In genomic region chr7:92827981-92828380, GRCm38 (mm10) we compare ENCODE assay signal across 10 mouse cellular contexts. TPM values are rescaled to one million over a fixed set of nuclear protein-coding genes. Genes with fewer than 3 reads are reported as not detected.
A peak's percentile ranks its signal among the peaks of the same experiment; 100 is the strongest.
DNase-seq lines count a peak whose midpoint lies in the region; ATAC-seq and TF ChIP-seq lines count a peak whose summit lies in the region.
"Had no signal": no experiment of that assay in that cellular context is flagged by ENCODE, and none has a peak within 500 bp of the region (broad histone marks: within the 10 kb centered on the region; RNA-seq: fewer than 3 reads in every experiment).

No protein-coding gene starts in this region.

- H3K36me3 ChIP-seq in embryonic facial prominence, embryonic 14.5 days (ENCODE audit: control insufficient read depth, insufficient read depth, low read length) = 0 out of 2 replicates have a peak, but pooled peaks cover 4% of the 10 kb centered on the region
- no peaks in the 10 kb centered on the region for H3K36me3 ChIP-seq in embryonic facial prominence, embryonic 10.5 days (replicated peaks)

- H3K4me3 ChIP-seq in embryonic facial prominence, embryonic 14.5 days (ENCODE audit: low read depth, low read length) = no peak overlapping the region
- no peak overlapping the region for H3K4me3 ChIP-seq in embryonic facial prominence, embryonic 10.5 days
- H3K4me3 ChIP-seq in left cerebral cortex, adult 2 months = no peak overlapping the region

- intact Hi-C loops in left cerebral cortex, adult 2 months (cut with DNase I) = loop anchor here (5.0 kb wide), 1 partner anchor 86 kb away; the partner anchor contains the start of gene Rab30
- intact Hi-C loops in left cerebral cortex, postnatal 36 days (cut with DNase I) = no loop called here

- WGBS in embryonic facial prominence, embryonic 14.5 days = 28% methylated on average over 3 of the region's 3 CpGs
- 43% methylated on average over 3 of the region's 3 CpGs for WGBS in embryonic facial prominence, embryonic 10.5 days

- H3K4me1 ChIP-seq in embryonic facial prominence, embryonic 14.5 days (ENCODE audit: control insufficient read depth, insufficient read depth, low read length) = peaks cover 1% of the 10 kb centered on the region; the same call in 1 of the 2 replicates
- H3K4me1 ChIP-seq in embryonic facial prominence, embryonic 10.5 days = no peaks in the 10 kb centered on the region

- peak; percentile 36 for TF ChIP-seq CTCF in left cerebral cortex, adult 2 months (IDR thresholded peaks at IDR 0.05)

- no peaks in the 10 kb centered on the region for H3K27me3 ChIP-seq in embryonic facial prominence, embryonic 14.5 days (replicated peaks; ENCODE audit: control insufficient read depth, insufficient read depth, low read length)
- H3K27me3 ChIP-seq in embryonic facial prominence, embryonic 10.5 days (replicated peaks; ENCODE audit: low read depth, poor library complexity, severe bottlenecking) = no peaks in the 10 kb centered on the region

- no peak for ATAC-seq in embryonic facial prominence, embryonic 14.5 days (ENCODE audit: low read depth)
- 0 out of 2 replicates have a peak, but pooled peaks have one; percentile 39 for ATAC-seq in neutrophil, adult 5-6 weeks (ENCODE audit: extremely low read depth, insufficient number of reproducible peaks, low FRiP score, poor library complexity, severe bottlenecking)
- ATAC-seq in monocyte, adult 5-6 weeks (replicated peaks; ENCODE audit: insufficient number of reproducible peaks, low FRiP score, low TSS enrichment, poor library complexity, severe bottlenecking) = no peak
- ATAC-seq: inflammation-experienced regulatory T-cells, adult 6 months had no signal

- DNase-seq in embryonic facial prominence, embryonic 14.5 days (ENCODE audit: low spot score) = peak; percentile 26
- no peak for DNase-seq in embryonic facial prominence, embryonic 10.5 days (ENCODE audit: low spot score)
- no peak for DNase-seq in left cerebral cortex, adult 2 months (ENCODE audit: extremely low spot score in 1 of 2, low spot score in 2 of 2)
- no peak for DNase-seq in left cerebral cortex, postnatal 36 days (ENCODE audit: low spot score in 2 of 2)
- DNase-seq in cerebellum, postnatal 10 days = peak; percentile 50 to 57
- no peak for DNase-seq in frontal cortex, postnatal 14 days (ENCODE audit: low spot score in 2 of 2)
- DNase-seq: adrenal gland, postnatal 14 days had no signal

- H3K9me3 ChIP-seq in embryonic facial prominence, embryonic 14.5 days (ENCODE audit: control insufficient read depth, low read length) = no peaks in the 10 kb centered on the region
- H3K9me3 ChIP-seq in embryonic facial prominence, embryonic 10.5 days = no peaks in the 10 kb centered on the region

- no peak overlapping the region for H3K9ac ChIP-seq in embryonic facial prominence, embryonic 14.5 days (ENCODE audit: low read depth, low read length)

- H3K4me2 ChIP-seq in embryonic facial prominence, embryonic 14.5 days (ENCODE audit: low read depth, low read length) = no peak overlapping the region

- H3K27ac ChIP-seq in embryonic facial prominence, embryonic 14.5 days (replicated peaks; ENCODE audit: low read depth, low read length) = no peak overlapping the region
- H3K27ac ChIP-seq in embryonic facial prominence, embryonic 10.5 days (replicated peaks) = no peak overlapping the region
- no peak overlapping the region for H3K27ac ChIP-seq in left cerebral cortex, adult 2 months

RNA-seq across cellular contexts. Expression of gene Ddias, which starts 46.1 kb away (rescaled TPM):
- 10.5 and 10.9 TPM in 2 replicates for polyA plus RNA-seq in embryonic facial prominence, embryonic 14.5 days (2014; fragmentation: Nextera tagmentation; extraction: Ambion mirVana)
- polyA plus RNA-seq in embryonic facial prominence, embryonic 10.5 days (2016; fragmentation: Nextera tagmentation; extraction: Ambion mirVana) = 23.5 and 24.7 TPM in 2 replicates
- total RNA-seq in left cerebral cortex, adult 2 months (2021) = under 1 TPM; 0.42 to 0.88 TPM
- total RNA-seq in left cerebral cortex, postnatal 36 days (2021) = under 1 TPM; 0.32 to 0.41 TPM
- total RNA-seq in neutrophil, adult 5-6 weeks (2017) = 2.3 and 3.9 TPM in 2 replicates
- 1.2 to 3.6 TPM (median 2.6 TPM) in 3 replicates for total RNA-seq in monocyte, adult 5-6 weeks (2017)

RNA-seq across cellular contexts. Expression of gene Prcp, which starts 46.3 kb away (rescaled TPM):
- 30.6 and 32.2 TPM in 2 replicates for polyA plus RNA-seq in embryonic facial prominence, embryonic 14.5 days (2014; fragmentation: Nextera tagmentation; extraction: Ambion mirVana)
- polyA plus RNA-seq in embryonic facial prominence, embryonic 10.5 days (2016; fragmentation: Nextera tagmentation; extraction: Ambion mirVana) = 19.5 and 20.3 TPM in 2 replicates
- 10 to 100 TPM in 1 of 2 experiments, 1 to 10 TPM in 1; 9.5 to 10.1 TPM for total RNA-seq in left cerebral cortex, adult 2 months (2021)
- 10 to 100 TPM; 10.4 to 12.7 TPM for total RNA-seq in left cerebral cortex, postnatal 36 days (2021)
- total RNA-seq in neutrophil, adult 5-6 weeks (2017) = 40.5 and 50.8 TPM in 2 replicates
- 48.1 to 63.6 TPM (median 48.4 TPM) in 3 replicates for total RNA-seq in monocyte, adult 5-6 weeks (2017)

Comparison
In these comparisons a context has a peak if more than half of its experiments do, and no peak if none do; other contexts are left out.
1. DNase-seq: peak in embryonic facial prominence, embryonic 14.5 days (single experiment) and cerebellum, postnatal 10 days (2 of 2); none in embryonic facial prominence, embryonic 10.5 days (single experiment), left cerebral cortex, adult 2 months (0 of 2), left cerebral cortex, postnatal 36 days (0 of 2) and frontal cortex, postnatal 14 days (0 of 2).